Mouse (Mus musculus) 3T3-L1 (cell line): ENCODE results near the gene Cmc4.
A peak's percentile ranks its signal among the peaks of the same experiment; 100 is the strongest.

Source experiments
- DNase-seq: peaks from one replicate; pipeline ENCODE4 v3.0.0-alpha.2; 2015; ENCODE audit warnings: low read depth, low spot score

The Cmc4 gene

GRCm38 (mm10) chrX:75415936-75416785, at the start of gene Cmc4, which contains the start of the genes Mtcp1 and Brcc3:
TSS of gene Cmc4 (minus strand) at chrX:75416584.
TSS of gene Mtcp1 (minus strand) at chrX:75416588.
TSS of gene Brcc3 (plus strand) at chrX:75416628.
- DNase-seq: peak; percentile 91

- no peak for DNase-seq
Measured at GRCm38 (mm10) chrX:75454597-75454996, 38.2 kb upstream of the Cmc4 start.

GRCm38 (mm10) chrX:75409711-75410110, 6.7 kb downstream of the Cmc4 start:
- DNase-seq: peak; percentile 74

- DNase-seq: no peak
Measured at GRCm38 (mm10) chrX:75403350-75403749, 13.0 kb downstream of the Cmc4 start.

GRCm38 (mm10) chrX:75402668-75403067, 13.7 kb downstream of the Cmc4 start:
- DNase-seq: no peak

GRCm38 (mm10) chrX:75399471-75399870, 16.9 kb downstream of the Cmc4 start:
- no peak for DNase-seq

GRCm38 (mm10) chrX:75382195-75382771, 34.1 kb downstream of the Cmc4 start, which contains the start of the genes Fundc2 and F8:
TSS of gene Fundc2 (plus strand) at chrX:75382399.
TSS of gene F8 (minus strand) at chrX:75382615.
- DNase-seq: peak; percentile 92

- peak; percentile 20 for DNase-seq
Measured at GRCm38 (mm10) chrX:75381699-75382098, 34.7 kb downstream of the Cmc4 start.

GRCm38 (mm10) chrX:75381176-75381575, 35.2 kb downstream of the Cmc4 start:
- peak; percentile 58 for DNase-seq

GRCm38 (mm10) chrX:75376815-75377214, 39.6 kb downstream of the Cmc4 start:
- no peak for DNase-seq

GRCm38 (mm10) chrX:75372666-75373425, 43.5 kb downstream of the Cmc4 start:
- peak; percentile 10 for DNase-seq

GRCm38 (mm10) chrX:75370197-75370596, 46.2 kb downstream of the Cmc4 start:
- DNase-seq: no peak
